Mouse (Mus musculus) hindbrain, postnatal 0 days (tissue): ENCODE results near the gene Ambra1. TPM values are rescaled to one million over a fixed set of nuclear protein-coding genes. Genes with fewer than 3 reads are reported as not detected.
"Not testable (repeated sequence)": the region's sequence is repeated elsewhere in the genome, so short reads cannot be mapped to it uniquely, and the experiment has no call there.

Experiments used
- ATAC-seq: fragments of 200-750 bp; cut with Nextera tagmentation; 2 replicates; pipeline ENCODE4 v1.8.0; 2017; ENCODE audit warnings: mild to moderate bottlenecking, moderate TSS enrichment, moderate library complexity
- DNase-seq: peaks from one replicate; pipeline ENCODE4 v3.0.0-alpha.2; 2015; ENCODE audit warnings: low spot score
- H3K27ac ChIP-seq: fragments of 300-500 bp; sonication (generic); 2 replicates; pipeline ENCODE4 v1.5.1; 2014; ENCODE audit warnings: mild to moderate bottlenecking
- H3K27me3 ChIP-seq: fragments of 300-500 bp; sonication (generic); 2 replicates; pipeline ENCODE4 v1.6.1; 2014; ENCODE audit warnings: low read length, mixed read lengths; ENCODE audit not compliant: insufficient read depth
- H3K36me3 ChIP-seq: fragments of 300-500 bp; sonication (generic); 2 replicates; pipeline ENCODE4 v1.6.1; 2014; ENCODE audit warnings: low read length, mixed read lengths; ENCODE audit not compliant: insufficient read depth
- H3K4me1 ChIP-seq: fragments of 300-500 bp; sonication (generic); 2 replicates; pipeline ENCODE4 v1.6.1; 2014; ENCODE audit warnings: antibody characterized with exemption, low read length, mixed read lengths; ENCODE audit not compliant: insufficient read depth
- H3K4me2 ChIP-seq: fragments of 300-500 bp; sonication (generic); 2 replicates; pipeline ENCODE4 v1.6.1; 2014; ENCODE audit warnings: low read depth, mild to moderate bottlenecking, low read length, moderate library complexity, mixed read lengths
- H3K4me3 ChIP-seq: fragments of 300-500 bp; sonication (generic); 2 replicates; pipeline ENCODE4 v1.5.1; 2014; ENCODE audit warnings: low read length
- H3K9ac ChIP-seq: fragments of 300-500 bp; sonication (generic); replicated peaks from 2 replicates; pipeline ENCODE4 v1.6.1; 2014; ENCODE audit warnings: mild to moderate bottlenecking, low read length, moderate library complexity, mixed read lengths
- H3K9me3 ChIP-seq: fragments of 300-500 bp; sonication (generic); 2 replicates; pipeline ENCODE4 v1.6.1; 2016; ENCODE audit warnings: low read length, mixed read lengths
- CTCF ChIP-seq: IDR thresholded peaks from 2 replicates; pipeline ENCODE4 v1.5.1; 2016; ENCODE audit warnings: antibody characterized with exemption, control low read depth, low read depth
- WGBS: fragments of 180-500 bp; shearing (Covaris S2); extraction: QIAGEN DNeasy Blood & Tissue Kit; methylation state at CpG from one replicate; pipeline ENCODE4 v1.1.7; 2014; 5-methylcytosine and 5-hydroxymethylcytosine counted together
- polyA plus RNA-seq: library from polyadenylated mRNA; unstranded; fragments of >200 nt; fragmentation: Nextera tagmentation; extraction: Ambion mirVana; gene quantifications from 2 replicates; pipeline ENCODE4 v1.2.1, GENCODE M21; 2015
- total RNA-seq: library from RNA; depleted of rRNA; stranded (reverse); fragments of >200 nt; gene quantifications from 2 replicates; pipeline ENCODE4 v1.2.3, GENCODE M21; 2014

Ambra1 gene
- total and polyA plus RNA-seq, 2 experiments from 2014 or later = 15.7 to 50.6 TPM

- ATAC-seq = no peak
- no peak for DNase-seq
- Histone ChIP-seq H3K9ac (peak overlapping the region; percentile 75), H3K9me3 (no peaks in the 10 kb centered on the region), H3K4me3 (peak overlapping the region; percentile 77), H3K27me3 (no peaks in the 10 kb centered on the region), H3K4me2 (peak overlapping the region; percentile 84), H3K36me3 (no peaks in the 10 kb centered on the region), H3K4me1 (peaks cover 8% of the 10 kb centered on the region), H3K27ac (peak overlapping the region; percentile 79)
- TF ChIP-seq CTCF = no peak
- WGBS = 5% methylated on average over 8 of the region's 8 CpGs
Observed at GRCm38 (mm10) chr2:91711256-91711925, 18.5 kb upstream of the Ambra1 start.

GRCm38 (mm10) chr2:91714921-91715320 is 15.0 kb upstream of the Ambra1 start:
- Histone ChIP-seq H3K36me3 (no peaks in the 10 kb centered on the region), H3K4me2 (no peak overlapping the region), H3K4me1 (0 out of 2 replicates have a peak, but pooled peaks cover 3% of the 10 kb centered on the region), H3K4me3 (no peak overlapping the region), H3K27me3 (no peaks in the 10 kb centered on the region), H3K27ac (no peak overlapping the region), H3K9ac (no peak overlapping the region), H3K9me3 (no peaks in the 10 kb centered on the region)
- ATAC-seq = no peak
- no peak for TF ChIP-seq CTCF
- no peak for DNase-seq
- 73% methylated on average over 1 of the region's 1 CpGs for WGBS

DNA sequence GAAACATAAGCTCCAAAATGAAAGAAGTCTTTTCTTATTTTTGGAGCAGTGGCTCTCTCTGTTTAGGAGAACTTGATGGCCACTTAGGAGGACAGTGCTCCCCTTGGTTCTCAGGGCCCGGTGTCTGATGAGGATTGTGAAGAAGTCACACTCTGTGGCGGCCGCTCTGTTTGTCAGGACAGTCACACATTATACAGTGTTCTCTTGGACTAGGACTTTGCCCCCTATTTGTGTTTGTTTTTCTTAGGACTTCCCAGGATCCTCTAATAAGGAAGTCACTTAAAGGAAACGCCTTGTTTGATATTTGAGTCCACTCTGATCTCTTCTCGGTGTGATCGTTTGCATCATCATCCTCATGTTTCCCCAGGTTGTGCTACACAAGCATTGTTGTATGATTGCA is 11.7 kb upstream of the Ambra1 start:
- no peaks in the 10 kb centered on the region for H3K27me3 ChIP-seq
- H3K4me1 ChIP-seq = no peaks in the 10 kb centered on the region
- no peaks in the 10 kb centered on the region; the same call in 1 of the 2 replicates for H3K36me3 ChIP-seq
- no peak overlapping the region for H3K27ac ChIP-seq
- H3K4me2 ChIP-seq = no peak overlapping the region
- DNase-seq (no peak), ATAC-seq (no peak)
- H3K9ac ChIP-seq = no peak overlapping the region
- no peak for TF ChIP-seq CTCF
- 85% methylated on average over 6 of the region's 6 CpGs for WGBS
- no peak overlapping the region for H3K4me3 ChIP-seq
- H3K9me3 ChIP-seq = no peaks in the 10 kb centered on the region

- H3K36me3 ChIP-seq = no peaks in the 10 kb centered on the region; the same call in 1 of the 2 replicates
- H3K27ac ChIP-seq = no peak overlapping the region
- 76% methylated on average over 4 of the region's 4 CpGs for WGBS
- no peak overlapping the region for H3K9ac ChIP-seq
- no peak overlapping the region for H3K4me2 ChIP-seq
- H3K4me3 ChIP-seq = no peak overlapping the region
- no peak for DNase-seq
- ATAC-seq = no peak
- no peak for TF ChIP-seq CTCF
- H3K4me1 ChIP-seq = no peaks in the 10 kb centered on the region
- H3K9me3 ChIP-seq = no peaks in the 10 kb centered on the region
- H3K27me3 ChIP-seq = no peaks in the 10 kb centered on the region
Observed at GRCm38 (mm10) chr2:91723382-91723781, 6.6 kb upstream of the Ambra1 start.

- no peak overlapping the region for H3K9ac ChIP-seq
Observed at GRCm38 (mm10) chr2:91723951-91724350, 6.0 kb upstream of the Ambra1 start.

GRCm38 (mm10) chr2:91724716-91725115 is 5.2 kb upstream of the Ambra1 start:
- H3K36me3 ChIP-seq = no peaks in the 10 kb centered on the region; the same call in 1 of the 2 replicates
- no peak overlapping the region for H3K4me3 ChIP-seq
- no peak overlapping the region for H3K27ac ChIP-seq
- no peak overlapping the region for H3K9ac ChIP-seq
- ATAC-seq (no peak), DNase-seq (no peak)
- TF ChIP-seq CTCF = no peak
- no peak overlapping the region for H3K4me2 ChIP-seq
- no peaks in the 10 kb centered on the region for H3K4me1 ChIP-seq
- 64% methylated on average over 2 of the region's 2 CpGs for WGBS
- H3K27me3 ChIP-seq = no peaks in the 10 kb centered on the region
- no peaks in the 10 kb centered on the region for H3K9me3 ChIP-seq

More at GRCm38 (mm10) chr2:91723951-91724350, 6.0 kb upstream of the Ambra1 start:
- Histone ChIP-seq H3K9me3 (no peaks in the 10 kb centered on the region), H3K4me1 (no peaks in the 10 kb centered on the region), H3K36me3 (no peaks in the 10 kb centered on the region; the same call in 1 of the 2 replicates), H3K27ac (no peak overlapping the region), H3K4me2 (no peak overlapping the region), H3K27me3 (no peaks in the 10 kb centered on the region), H3K4me3 (no peak overlapping the region)
- no peak for TF ChIP-seq CTCF
- ATAC-seq (no peak), DNase-seq (no peak)

- H3K4me1 ChIP-seq, H3K27me3 ChIP-seq, H3K36me3 ChIP-seq, DNase-seq, H3K9ac ChIP-seq, ATAC-seq, H3K9me3 ChIP-seq, H3K4me2 ChIP-seq, H3K4me3 ChIP-seq, H3K27ac ChIP-seq: not testable (repeated sequence)
- WGBS = 65% methylated on average over 4 of the region's 4 CpGs
Observed at GRCm38 (mm10) chr2:91725476-91725875, 4.5 kb upstream of the Ambra1 start.
